Mouse (Mus musculus) lung, embryonic 15.5 days (tissue): ENCODE measurements at regions not wholly inside any gene's neighbourhood (a gene's known extent, or its start where the extent isn't known, plus 50 kb on each side); places are given as distances from the start of the nearest gene placed in this dataset.
A peak's percentile ranks its signal among the peaks of the same experiment; 100 is the strongest.

Experiments used
- ATAC-seq: fragments of 200-750 bp; cut with Nextera tagmentation; 2 replicates; pipeline ENCODE4 v1.8.0; 2017; ENCODE audit warnings: moderate number of reproducible peaks, borderline replicate concordance; ENCODE audit not compliant: low FRiP score, low TSS enrichment; ENCODE audit errors: extremely low read depth
- H3K27ac ChIP-seq: fragments of 300-500 bp; sonication (generic); 2 replicates; pipeline ENCODE4 v1.5.1; 2015; ENCODE audit warnings: moderate library complexity, mild to moderate bottlenecking, inconsistent platforms
- H3K27me3 ChIP-seq: fragments of 300-500 bp; sonication (generic); 2 replicates; pipeline ENCODE4 v1.6.1; 2015; ENCODE audit warnings: inconsistent platforms
- H3K36me3 ChIP-seq: fragments of 300-500 bp; sonication (generic); 2 replicates; pipeline ENCODE4 v1.6.1; 2015; ENCODE audit warnings: inconsistent platforms
- H3K4me1 ChIP-seq: fragments of 300-500 bp; sonication (generic); 2 replicates; pipeline ENCODE4 v1.6.1; 2015; ENCODE audit warnings: inconsistent platforms
- H3K4me2 ChIP-seq: fragments of 300-500 bp; sonication (generic); 2 replicates; pipeline ENCODE4 v1.6.1; 2015; ENCODE audit warnings: inconsistent platforms, mild to moderate bottlenecking, moderate library complexity
- H3K4me3 ChIP-seq: fragments of 300-500 bp; sonication (generic); 2 replicates; pipeline ENCODE4 v1.5.1; 2015; ENCODE audit warnings: mild to moderate bottlenecking, inconsistent platforms
- H3K9ac ChIP-seq: fragments of 300-500 bp; sonication (generic); 2 replicates; pipeline ENCODE4 v1.6.1; 2015; ENCODE audit warnings: inconsistent platforms
- H3K9me3 ChIP-seq: fragments of 300-500 bp; sonication (generic); 2 replicates; pipeline ENCODE4 v1.6.1; 2016; ENCODE audit warnings: inconsistent platforms
- WGBS: fragments of 180-500 bp; shearing (Covaris S2); methylation state at CpG from one replicate; pipeline ENCODE4 v1.1.7; 2015; 5-methylcytosine and 5-hydroxymethylcytosine counted together
- microRNA counts: library from miRNA; unstranded; fragments of <30 nt; microRNA quantifications from one replicate; lab custom pipeline; 2016
- microRNA-seq: library from miRNA; unstranded; fragments of <30 nt; microRNA quantifications from one replicate; pipeline ENCODE4, GENCODE M21; 2016

DNA sequence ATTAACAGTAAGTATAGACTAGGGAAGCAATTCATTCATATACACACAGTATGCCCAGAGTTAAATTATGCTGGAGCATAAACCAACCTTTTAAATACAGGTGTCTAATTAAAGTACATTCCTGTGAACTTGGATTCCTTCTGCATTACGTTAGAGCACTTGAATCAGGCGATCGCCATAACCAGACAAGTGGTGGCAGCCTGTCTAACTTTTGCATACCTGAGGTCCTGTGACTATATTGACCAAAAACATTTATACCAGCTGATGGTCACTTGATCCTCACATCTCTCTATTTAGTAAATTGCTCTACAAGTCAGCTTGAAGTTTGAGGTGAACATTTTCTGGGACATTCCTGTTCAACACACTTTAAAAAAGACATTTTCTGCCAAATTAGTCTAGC is 330.5 kb downstream of the Tex13c3 start:
- H3K4me3 ChIP-seq: no peak overlapping the region
- no peaks in the 10 kb centered on the region for H3K27me3 ChIP-seq
- no peak overlapping the region for H3K27ac ChIP-seq
- no peaks in the 10 kb centered on the region for H3K9me3 ChIP-seq
- H3K4me1 ChIP-seq: no peaks in the 10 kb centered on the region
- 61% methylated on average over 3 of the region's 3 CpGs for WGBS
- H3K9ac ChIP-seq: no peak overlapping the region
- H3K4me2 ChIP-seq: no peak overlapping the region
- ATAC-seq: no peak
- no peaks in the 10 kb centered on the region for H3K36me3 ChIP-seq

DNA sequence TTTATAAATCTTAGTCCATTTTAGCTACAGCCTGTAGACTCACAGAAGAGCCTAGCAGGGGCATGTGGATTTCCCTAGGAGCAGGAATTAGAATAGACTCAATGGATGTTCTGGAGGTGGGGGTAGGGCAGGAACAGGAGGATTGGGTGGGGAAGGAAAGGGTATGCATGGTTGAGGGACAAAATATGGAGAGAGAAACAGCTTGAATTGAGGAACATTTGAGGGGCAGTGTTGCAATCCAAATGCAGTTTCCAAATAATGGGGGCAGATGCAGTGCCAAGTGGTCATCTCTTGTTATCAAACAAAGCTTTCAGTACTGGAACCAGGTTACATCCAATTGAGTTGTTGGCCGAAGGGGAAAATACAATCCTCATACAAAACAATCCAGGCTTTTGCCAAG is 332.4 kb downstream of the Tex13c3 start:
- Histone ChIP-seq H3K4me1 (no peaks in the 10 kb centered on the region), H3K9me3 (no peaks in the 10 kb centered on the region), H3K9ac (no peak overlapping the region), H3K36me3 (no peaks in the 10 kb centered on the region), H3K4me2 (no peak overlapping the region), H3K27ac (no peak overlapping the region), H3K27me3 (no peaks in the 10 kb centered on the region), H3K4me3 (no peak overlapping the region)
- ATAC-seq: no peak
- 75% methylated on average over 1 of the region's 1 CpGs for WGBS

DNA sequence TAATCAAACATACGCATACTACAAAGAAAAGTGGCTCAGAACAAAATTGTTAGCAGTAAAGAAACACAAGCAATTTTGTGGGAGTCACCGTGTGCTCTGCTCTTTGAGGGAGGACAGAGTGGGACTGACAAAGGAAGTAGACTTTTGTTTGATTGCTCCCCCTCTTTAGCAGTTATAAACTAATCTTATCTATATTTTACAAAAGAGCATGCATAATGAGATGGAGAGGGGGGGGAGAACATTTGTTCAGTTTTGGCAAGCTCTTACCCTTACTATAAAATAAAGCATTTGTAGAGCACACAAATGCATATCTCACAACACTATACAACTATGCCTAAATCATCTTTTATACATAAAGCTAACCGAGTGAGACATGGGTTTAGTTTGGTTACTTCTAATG is 332.9 kb downstream of the Tex13c3 start:
- H3K27ac ChIP-seq: no peak overlapping the region
- H3K27me3 ChIP-seq: no peaks in the 10 kb centered on the region
- no peak overlapping the region for H3K4me2 ChIP-seq
- ATAC-seq: no peak
- no peaks in the 10 kb centered on the region for H3K9me3 ChIP-seq
- no peak overlapping the region for H3K4me3 ChIP-seq
- H3K9ac ChIP-seq: no peak overlapping the region
- H3K4me1 ChIP-seq: no peaks in the 10 kb centered on the region
- 62% methylated on average over 3 of the region's 3 CpGs for WGBS
- no peaks in the 10 kb centered on the region for H3K36me3 ChIP-seq

DNA sequence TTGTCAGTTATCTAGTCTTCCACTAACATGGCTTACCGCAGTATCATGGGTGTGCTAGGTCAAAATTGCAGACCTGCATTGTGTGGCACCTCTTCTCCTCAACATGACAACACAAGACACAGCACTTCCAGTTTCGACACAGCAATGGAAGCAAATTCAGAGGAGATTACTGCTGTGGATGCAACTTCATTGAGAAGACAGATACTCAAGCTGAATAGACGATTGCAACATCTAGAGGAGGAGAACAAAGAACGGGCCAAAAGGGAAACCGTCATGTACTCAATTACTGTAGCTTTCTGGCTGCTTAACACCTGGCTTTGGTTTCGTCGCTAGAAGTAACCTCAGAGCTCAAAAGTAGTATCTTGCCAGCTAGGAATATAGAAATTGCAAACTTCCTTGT is 368.4 kb downstream of the Tex13c3 start:
- no peak overlapping the region for H3K4me3 ChIP-seq
- 76% methylated on average over 7 of the region's 7 CpGs for WGBS
- no peak overlapping the region for H3K9ac ChIP-seq
- no peak overlapping the region for H3K4me2 ChIP-seq
- H3K4me1 ChIP-seq: no peaks in the 10 kb centered on the region
- no peaks in the 10 kb centered on the region for H3K27me3 ChIP-seq
- H3K36me3 ChIP-seq: no peaks in the 10 kb centered on the region
- H3K9me3 ChIP-seq: no peaks in the 10 kb centered on the region
- ATAC-seq: no peak
- no peak overlapping the region for H3K27ac ChIP-seq

DNA sequence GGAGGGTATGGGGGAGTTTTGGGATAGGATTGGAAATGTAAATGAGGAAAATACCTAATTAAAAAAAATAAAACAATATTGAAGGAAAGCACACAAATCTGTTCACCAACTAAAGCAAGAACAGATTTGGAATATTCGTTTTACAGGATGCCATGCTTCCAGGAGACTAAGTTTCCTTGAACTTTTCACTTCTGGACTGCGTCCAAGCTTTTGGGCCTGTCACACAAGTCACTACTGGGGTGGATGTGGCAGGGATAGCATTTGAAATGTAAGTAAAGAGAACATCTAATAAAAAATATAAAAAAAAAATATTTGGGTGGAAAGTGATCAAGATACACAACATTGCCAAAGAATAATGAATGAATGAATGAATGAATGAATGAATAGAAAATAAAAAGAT is 378.2 kb downstream of the Tex13c3 start:
- no peak overlapping the region for H3K4me3 ChIP-seq
- ATAC-seq: no peak
- WGBS: 58% methylated on average over 2 of the region's 2 CpGs
- H3K9me3 ChIP-seq: no peaks in the 10 kb centered on the region
- H3K4me1 ChIP-seq: no peaks in the 10 kb centered on the region
- H3K27ac ChIP-seq: no peak overlapping the region
- H3K4me2 ChIP-seq: no peak overlapping the region
- H3K9ac ChIP-seq: no peak overlapping the region
- H3K36me3 ChIP-seq: no peaks in the 10 kb centered on the region
- no peaks in the 10 kb centered on the region for H3K27me3 ChIP-seq

DNA sequence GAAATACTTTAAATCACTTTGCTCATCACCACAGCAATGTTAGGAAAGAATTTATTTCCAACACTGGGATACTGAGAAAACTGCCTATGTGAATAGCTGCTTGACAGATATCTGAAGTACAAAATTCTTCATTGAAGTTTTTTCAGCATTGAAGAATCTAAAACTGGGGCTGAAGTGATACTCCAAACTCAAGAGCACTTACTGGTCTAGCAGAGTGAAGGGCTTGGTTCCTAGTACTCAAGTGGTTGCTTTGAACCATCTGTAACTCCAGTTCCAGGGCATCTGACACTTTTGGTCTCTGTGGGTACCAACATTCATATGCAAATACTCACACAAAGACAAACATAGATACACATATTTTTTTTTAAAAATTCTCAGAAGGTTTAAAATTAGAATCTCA is 385.2 kb downstream of the Tex13c3 start:
- Histone ChIP-seq H3K4me1 (no peaks in the 10 kb centered on the region), H3K36me3 (no peaks in the 10 kb centered on the region), H3K4me3 (no peak overlapping the region), H3K9ac (no peak overlapping the region), H3K9me3 (no peaks in the 10 kb centered on the region), H3K4me2 (no peak overlapping the region), H3K27me3 (no peaks in the 10 kb centered on the region), H3K27ac (no peak overlapping the region)
- ATAC-seq: peak; percentile 59; the same call in 1 of the 2 replicates

DNA sequence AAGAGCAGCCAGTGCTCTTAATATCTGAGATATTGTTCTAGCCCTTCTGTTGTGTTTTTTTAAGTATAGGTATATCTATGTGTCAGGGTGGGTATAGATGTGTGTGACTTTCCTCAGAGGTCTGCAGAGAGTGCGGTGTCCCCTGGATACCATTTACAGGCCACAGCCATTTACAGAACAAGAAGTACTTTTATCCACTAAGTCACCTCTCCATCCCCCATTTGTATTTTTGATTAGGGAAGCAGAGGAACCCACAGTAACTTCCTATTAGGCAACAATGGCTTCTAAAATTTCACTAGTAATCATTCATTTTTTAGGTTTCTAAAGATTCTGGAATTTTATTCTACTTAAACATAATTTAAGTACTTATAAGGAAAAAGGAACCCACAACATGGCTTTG is 396.7 kb downstream of the Tex13c3 start:
- no peak overlapping the region for H3K9ac ChIP-seq
- ATAC-seq: no peak
- WGBS: 75% methylated on average over 1 of the region's 1 CpGs

DNA sequence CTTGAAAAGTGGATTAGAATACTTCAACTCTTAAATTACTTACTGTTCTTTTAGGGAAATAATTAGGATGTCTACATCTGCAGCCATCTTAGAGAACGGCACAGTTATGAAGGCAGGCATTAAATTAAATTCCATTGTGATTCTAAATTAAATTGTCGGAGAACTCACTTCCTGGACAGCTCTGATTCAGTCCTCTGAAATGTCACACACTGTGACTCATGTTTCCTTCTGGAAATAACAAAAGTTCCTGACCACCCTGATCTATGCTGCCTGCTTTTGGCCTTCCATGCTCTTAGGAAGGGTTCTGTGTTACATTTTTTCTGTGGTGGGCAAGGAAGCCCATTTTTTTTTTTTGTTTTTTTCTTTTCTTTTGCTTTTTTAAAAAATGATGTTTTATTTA is 401.1 kb downstream of the Tex13c3 start:
- ATAC-seq: no peak
- Histone ChIP-seq H3K4me3 (no peak overlapping the region), H3K27ac (no peak overlapping the region), H3K27me3 (no peaks in the 10 kb centered on the region), H3K9ac (no peak overlapping the region), H3K4me1 (no peaks in the 10 kb centered on the region), H3K4me2 (no peak overlapping the region), H3K9me3 (no peaks in the 10 kb centered on the region), H3K36me3 (no peaks in the 10 kb centered on the region)
- 61% methylated on average over 2 of the region's 2 CpGs for WGBS

More for the DNA sequence above, 396.7 kb downstream of the Tex13c3 start:
- Histone ChIP-seq H3K9me3 (no peaks in the 10 kb centered on the region), H3K4me2 (no peak overlapping the region), H3K4me3 (no peak overlapping the region), H3K27ac (no peak overlapping the region), H3K4me1 (no peaks in the 10 kb centered on the region), H3K36me3 (no peaks in the 10 kb centered on the region), H3K27me3 (no peaks in the 10 kb centered on the region)

MicroRNAs in the stretch of these regions (microRNA counts, 519-probe panel; counts per million panel counts)
- 2,065 counts per million, percentile 20 among the panel's probes with 10 or more counts for microRNA mmu-miR-221 (lab: Ali Mortazavi, UCI)
- microRNA mmu-miR-222 (lab: Ali Mortazavi, UCI): 19.7 counts per million

Small RNA genes lying in the stretch of these regions (microRNA-seq; reads per million reads assigned to microRNA genes)
- gene Mir221 (320 reads per million, percentile 66 among the genes with 10 or more reads in this experiment), gene Mir222 (214 reads per million, percentile 60 among the genes with 10 or more reads in this experiment)
